Mouse (Mus musculus) heart, adult 2 months (tissue): Measurements from ENCODE around the gene Dgkb.

Experiments
- CTCF ChIP-seq: fragments of 200-600 bp; IDR thresholded peaks from 2 replicates; pipeline ENCODE4 v1.8.1; 2022; ENCODE audit warnings: antibody characterized with exemption, mild to moderate bottlenecking, moderate library complexity
- POLR2A ChIP-seq: fragments of 200-500 bp; IDR thresholded peaks from 2 replicates; pipeline ENCODE4 v1.6.1; 2011; ENCODE audit warnings: mild to moderate bottlenecking, low read depth, low read length, control low read depth; ENCODE audit not compliant: insufficient read depth

DNA sequence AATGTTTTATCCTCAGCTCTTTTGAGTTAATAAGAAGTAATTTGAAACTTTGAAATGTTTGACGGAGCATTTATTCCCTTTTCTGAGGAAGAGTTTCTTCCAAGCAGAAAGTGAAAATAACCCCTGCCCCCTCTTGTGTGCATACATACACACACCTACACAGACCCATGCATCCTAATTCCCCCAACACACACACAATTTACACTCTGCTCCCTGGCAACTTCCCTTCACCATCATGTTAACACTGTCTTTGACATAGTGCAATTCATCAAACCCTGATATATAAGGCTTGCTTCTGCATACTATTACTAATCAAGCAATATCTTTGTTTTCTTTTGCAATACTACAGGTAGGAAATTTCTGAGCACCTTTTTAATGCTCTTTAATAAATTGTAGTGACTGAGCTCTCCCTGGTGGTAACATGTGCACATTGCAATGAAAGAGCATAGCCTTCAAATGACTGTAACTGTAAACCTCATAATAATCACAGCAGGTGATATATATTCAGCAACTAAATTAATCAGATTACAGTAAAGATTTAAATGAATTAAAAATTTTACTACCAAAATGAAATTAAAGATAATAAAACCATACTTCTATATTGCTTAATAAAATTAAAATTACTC lies 297.6 kb downstream of the Dgkb start:
- TF ChIP-seq POLR2A = no peak
- TF ChIP-seq CTCF = peak; percentile 74
